15 mouse cellular contexts compared by ENCODE assay signal in the genomic region with DNA sequence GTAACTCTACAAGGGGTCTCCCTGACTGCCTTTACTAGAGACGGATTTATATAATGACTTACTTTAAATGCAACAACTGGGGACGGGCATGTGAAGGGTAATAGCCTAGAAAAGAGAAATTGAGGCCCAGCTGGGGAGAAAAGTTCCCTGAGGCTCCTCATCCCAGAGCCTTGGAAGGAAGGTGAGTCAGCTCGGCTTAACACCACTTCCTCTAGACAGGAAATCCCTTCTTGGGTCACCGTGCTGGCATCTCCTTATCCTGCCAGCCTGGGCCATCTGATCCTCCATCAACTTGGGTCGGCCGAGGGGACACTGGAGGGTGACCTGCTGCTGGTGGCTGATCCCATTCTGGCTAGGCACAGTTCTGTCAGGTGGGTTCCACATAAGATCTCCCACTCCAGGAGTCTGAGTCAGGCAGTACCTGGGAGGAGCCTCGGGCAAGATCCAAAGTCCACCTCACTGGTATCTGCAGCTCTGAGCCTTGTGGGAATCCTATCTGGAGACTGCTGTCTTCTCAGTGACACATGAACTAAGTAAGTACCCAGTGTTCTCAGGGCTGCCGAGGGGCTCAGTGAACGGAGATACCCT. TPM values are rescaled to one million over a fixed set of nuclear protein-coding genes. Genes with fewer than 3 reads are reported as not detected.
DNase-seq lines count a peak whose midpoint lies in the region; ATAC-seq and TF ChIP-seq lines count a peak whose summit lies in the region.
"Had no signal": no experiment of that assay in that cellular context is flagged by ENCODE, and none has a peak within 500 bp of the region (broad histone marks: within the 10 kb centered on the region; RNA-seq: fewer than 3 reads in every experiment).

No protein-coding gene starts in this region.

- 0 out of 2 replicates have a peak overlapping the region, but pooled peaks have one; percentile 71 for H3K27ac ChIP-seq in forebrain, embryonic 10.5 days
- H3K27ac ChIP-seq in forebrain, embryonic 15.5 days (replicated peaks): no peak overlapping the region
- peak overlapping the region; percentile 30; the same call in 1 of the 2 replicates for H3K27ac ChIP-seq in kidney, embryonic 14.5 days (ENCODE audit: low read depth, low read length)
- peak overlapping the region; percentile 82 for H3K27ac ChIP-seq in liver, postnatal 0 days (ENCODE audit: low read depth)
- H3K27ac ChIP-seq: liver, embryonic 14.5 days had no signal

- peaks cover 81% of the 10 kb centered on the region for H3K36me3 ChIP-seq in forebrain, embryonic 10.5 days (replicated peaks)
- H3K36me3 ChIP-seq in forebrain, embryonic 15.5 days: no peaks in the 10 kb centered on the region
- peaks cover 88% of the 10 kb centered on the region for H3K36me3 ChIP-seq in G1E (replicated peaks)
- peaks cover 28% of the 10 kb centered on the region; the same call in 1 of the 2 replicates for H3K36me3 ChIP-seq in kidney, embryonic 14.5 days (ENCODE audit: control insufficient read depth, insufficient read depth, low read length)
- peaks cover 32% of the 10 kb centered on the region for H3K36me3 ChIP-seq in liver, postnatal 0 days (replicated peaks; ENCODE audit: insufficient read depth, low read length)
- H3K36me3 ChIP-seq: heart, embryonic 15.5 days had no signal

- DNase-seq in forebrain, embryonic 10.5 days (ENCODE audit: extremely low spot score, low spot score): no peak
- no peak for DNase-seq in G1E (ENCODE audit: low spot score)
- DNase-seq in liver, postnatal 0 days: no peak
- no peak for DNase-seq in ovary, adult 18-20 months (ENCODE audit: low spot score)
- DNase-seq in frontal cortex, adult 2 months (ENCODE audit: extremely low spot score in 1 of 2, low spot score in 1 of 2): no peak
- DNase-seq in frontal cortex, postnatal 36 days (ENCODE audit: low spot score in 2 of 2): no peak
- DNase-seq: B cell, adult 2 months; right cerebral cortex, postnatal 4 days had no signal

- H3K9ac ChIP-seq in forebrain, embryonic 15.5 days (replicated peaks): no peak overlapping the region
- H3K9ac ChIP-seq in kidney, embryonic 14.5 days (ENCODE audit: low read depth, low read length): no peak overlapping the region; the same call in 1 of the 2 replicates
- peak overlapping the region; percentile 17 for H3K9ac ChIP-seq in liver, postnatal 0 days (replicated peaks)
- H3K9ac ChIP-seq: heart, embryonic 15.5 days; liver, embryonic 14.5 days had no signal

- H3K9me3 ChIP-seq in forebrain, embryonic 10.5 days: no peaks in the 10 kb centered on the region
- H3K9me3 ChIP-seq in forebrain, embryonic 15.5 days: no peaks in the 10 kb centered on the region
- H3K9me3 ChIP-seq in G1E (replicated peaks): no peaks in the 10 kb centered on the region
- no peaks in the 10 kb centered on the region for H3K9me3 ChIP-seq in kidney, embryonic 14.5 days (ENCODE audit: control insufficient read depth, low read length)
- H3K9me3 ChIP-seq in liver, postnatal 0 days (ENCODE audit: low read length): no peaks in the 10 kb centered on the region
- H3K9me3 ChIP-seq: heart, embryonic 15.5 days had no signal

- no peaks in the 10 kb centered on the region for H3K27me3 ChIP-seq in forebrain, embryonic 10.5 days (ENCODE audit: poor library complexity, severe bottlenecking)
- H3K27me3 ChIP-seq in forebrain, embryonic 15.5 days: no peaks in the 10 kb centered on the region
- H3K27me3 ChIP-seq in G1E (ENCODE audit: insufficient read depth, low read length): no peaks in the 10 kb centered on the region
- no peaks in the 10 kb centered on the region for H3K27me3 ChIP-seq in kidney, embryonic 14.5 days (ENCODE audit: control insufficient read depth, insufficient read depth, low read length)
- H3K27me3 ChIP-seq in liver, postnatal 0 days (ENCODE audit: insufficient read depth, low read length): no peaks in the 10 kb centered on the region
- H3K27me3 ChIP-seq: heart, embryonic 15.5 days had no signal

- WGBS in forebrain, embryonic 10.5 days: 86% methylated on average over 9 of the region's 9 CpGs
- 80% methylated on average over 9 of the region's 9 CpGs for WGBS in forebrain, embryonic 15.5 days
- WGBS in kidney, embryonic 14.5 days: 47% methylated on average over 9 of the region's 9 CpGs
- whole genome bisulfite sequencing in liver, postnatal 0 days (ENCODE audit: insufficient replicate concordance): 58% methylated on average over 9 of the region's 9 CpGs

- no peak overlapping the region for H3K4me3 ChIP-seq in forebrain, embryonic 10.5 days
- H3K4me3 ChIP-seq in forebrain, embryonic 15.5 days: no peak overlapping the region
- peak overlapping the region; percentile 3; the same call in 1 of the 2 replicates for H3K4me3 ChIP-seq in G1E (ENCODE audit: low read depth, low read length)
- H3K4me3 ChIP-seq in kidney, embryonic 14.5 days (ENCODE audit: low read length): no peak overlapping the region
- H3K4me3 ChIP-seq in liver, postnatal 0 days (ENCODE audit: low read depth, low read length): no peak overlapping the region
- H3K4me3 ChIP-seq: erythroblast, embryonic 14.5 days; heart, embryonic 15.5 days had no signal

- TF ChIP-seq EP300 in liver, postnatal 0 days (IDR thresholded peaks at IDR 0.05; ENCODE audit: low read depth): no peak

- no peak for TF ChIP-seq CTCF in G1E (IDR thresholded peaks at IDR 0.05; ENCODE audit: low read depth, low read length)
- no peak for TF ChIP-seq CTCF in liver, postnatal 0 days (IDR thresholded peaks at IDR 0.05; ENCODE audit: low read depth)

- H3K4me2 ChIP-seq in forebrain, embryonic 15.5 days (replicated peaks): no peak overlapping the region
- no peak overlapping the region for H3K4me2 ChIP-seq in kidney, embryonic 14.5 days (replicated peaks; ENCODE audit: low read depth, low read length)
- H3K4me2 ChIP-seq in liver, postnatal 0 days (ENCODE audit: low read depth, low read length): 0 out of 2 replicates have a peak overlapping the region, but pooled peaks have one; percentile 9
- H3K4me2 ChIP-seq: heart, embryonic 15.5 days had no signal

- no peak for ATAC-seq in forebrain, embryonic 15.5 days (replicated peaks)
- ATAC-seq in G1E (ENCODE audit: extremely low read depth, insufficient number of reproducible peaks, low FRiP score, poor library complexity, severe bottlenecking): no peak
- ATAC-seq in kidney, embryonic 14.5 days (ENCODE audit: low FRiP score, low TSS enrichment): no peak
- no peak for ATAC-seq in liver, postnatal 0 days

- H3K4me1 ChIP-seq in forebrain, embryonic 10.5 days: peaks cover 59% of the 10 kb centered on the region
- H3K4me1 ChIP-seq in forebrain, embryonic 15.5 days: no peaks in the 10 kb centered on the region
- H3K4me1 ChIP-seq in G1E (ENCODE audit: insufficient read depth, low read depth, low read length): peaks cover 81% of the 10 kb centered on the region
- peaks cover 33% of the 10 kb centered on the region for H3K4me1 ChIP-seq in kidney, embryonic 14.5 days (ENCODE audit: control insufficient read depth, insufficient read depth, low read length)
- peaks cover 54% of the 10 kb centered on the region for H3K4me1 ChIP-seq in liver, postnatal 0 days (ENCODE audit: insufficient read depth)

RNA-seq across cellular contexts. Expression of gene Oaf, which starts 13.0 kb away (rescaled TPM):
- polyA plus RNA-seq in forebrain, embryonic 10.5 days (2016; fragmentation: Nextera tagmentation; extraction: Ambion mirVana): 42.1 and 46.5 TPM in 2 replicates
- 6.6 and 6.9 TPM in 2 replicates for polyA plus RNA-seq in forebrain, embryonic 15.5 days (2015; fragmentation: Nextera tagmentation; extraction: Ambion mirVana)
- total RNA-seq in G1E (2014; fragmentation: Nextera tagmentation): 15.2 and 29.5 TPM in 2 replicates
- 22.1 and 28.8 TPM in 2 replicates for total RNA-seq in G1E (2017)
- 24.2 and 26.9 TPM in 2 replicates for polyA plus RNA-seq in G1E (2012)
- polyA plus RNA-seq in kidney, embryonic 14.5 days (2014; fragmentation: Nextera tagmentation; extraction: Ambion mirVana): 88.5 and 88.9 TPM in 2 replicates
- 59.3 and 70.0 TPM in 2 replicates for polyA plus RNA-seq in liver, postnatal 0 days (2015; fragmentation: Nextera tagmentation; extraction: Ambion mirVana)
- 23.9 and 27.8 TPM in 2 replicates for polyA plus RNA-seq in frontal cortex, adult 2 months (2012; rRNA removed)

RNA-seq across cellular contexts. Expression of gene Pou2f3, which starts 16.5 kb away (rescaled TPM):
- not detected in 2 replicates for polyA plus RNA-seq in forebrain, embryonic 10.5 days (2016; fragmentation: Nextera tagmentation; extraction: Ambion mirVana)
- not detected in 2 replicates for polyA plus RNA-seq in forebrain, embryonic 15.5 days (2015; fragmentation: Nextera tagmentation; extraction: Ambion mirVana)
- total RNA-seq in G1E (2014; fragmentation: Nextera tagmentation): not detected in 2 replicates
- 0.05 TPM in 1 of 2 replicates, not detected in the other for total RNA-seq in G1E (2017)
- not detected in 2 replicates for polyA plus RNA-seq in G1E (2012)
- polyA plus RNA-seq in kidney, embryonic 14.5 days (2014; fragmentation: Nextera tagmentation; extraction: Ambion mirVana): 0.11 TPM in 1 of 2 replicates, not detected in the other
- polyA plus RNA-seq in liver, postnatal 0 days (2015; fragmentation: Nextera tagmentation; extraction: Ambion mirVana): 0.05 TPM in 1 of 2 replicates, not detected in the other
- polyA plus RNA-seq in frontal cortex, adult 2 months (2012; rRNA removed): 0.17 and 0.26 TPM in 2 replicates
- total RNA-seq: common myeloid progenitor, adult 5-6 weeks; MEL had no signal
- polyA plus RNA-seq: erythroblast, embryonic 14.5 days; liver, embryonic 14.5 days had no signal
